ENCODE assay signal across 1 mouse cellular context in genomic region chr11:54973481-54974212, GRCm38 (mm10).
A peak's percentile ranks its signal among the peaks of the same experiment; 100 is the strongest.
TF ChIP-seq lines count a peak whose summit lies in the region.

No protein-coding gene starts in this region.

TF ChIP-seq in CH12.LX, 34 proteins besides CTCF, POLR2A, EP300 and RAD21 (continued from another document):
- peak; percentile 81 for TF ChIP-seq ZNF384 (IDR thresholded peaks at IDR 0.05; ENCODE audit: low read depth, low read length)
- TF ChIP-seq UBTF (IDR thresholded peaks at IDR 0.05; ENCODE audit: low read depth, low read length), result no peak
- TF ChIP-seq RCOR1 (conservative IDR thresholded peaks at IDR 0.05; ENCODE audit: low read depth, low read length), result peak; percentile 83; the same call in 1 of the 2 replicates
- TF ChIP-seq MYC (IDR thresholded peaks at IDR 0.05; ENCODE audit: low read depth, low read length), result peak; percentile 94
- peak; percentile 55 for TF ChIP-seq POLR2AphosphoS2 (IDR thresholded peaks at IDR 0.05; ENCODE audit: low read depth, low read length)
- TF ChIP-seq PAX5 (IDR thresholded peaks at IDR 0.05; ENCODE audit: low read length), result no peak
- peak; percentile 95 for TF ChIP-seq BHLHE40 (IDR thresholded peaks at IDR 0.05; ENCODE audit: low read depth, low read length)
- no peak for TF ChIP-seq CHD1 (IDR thresholded peaks at IDR 0.05; ENCODE audit: low read depth, low read length)
- no peak for TF ChIP-seq E2F4 (IDR thresholded peaks at IDR 0.05; ENCODE audit: insufficient replicate concordance, low read depth, low read length)
- no peak for TF ChIP-seq ZKSCAN1 (IDR thresholded peaks at IDR 0.05; ENCODE audit: borderline replicate concordance, low read depth, low read length)
- TF ChIP-seq ZC3H11A (IDR thresholded peaks at IDR 0.05; ENCODE audit: low read depth, low read length), result no peak
- TF ChIP-seq JUN (IDR thresholded peaks at IDR 0.05; ENCODE audit: insufficient read depth, low read depth, low read length), result no peak
- TF ChIP-seq MXI1 (IDR thresholded peaks at IDR 0.05; ENCODE audit: low read depth, low read length), result peak; percentile 93
- peak; percentile 8; the same call in 1 of the 2 replicates for TF ChIP-seq SMC3 (IDR thresholded peaks at IDR 0.05; ENCODE audit: low read depth, low read length)
- TF ChIP-seq HCFC1 (IDR thresholded peaks at IDR 0.05; ENCODE audit: low read depth, low read length), result peak; percentile 65
- TF ChIP-seq ZMIZ1 (IDR thresholded peaks at IDR 0.05; ENCODE audit: low read depth, low read length), result peak; percentile 63
- TF ChIP-seq USF1 (IDR thresholded peaks at IDR 0.05; ENCODE audit: low read depth, low read length), result no peak
- TF ChIP-seq ETS1 (conservative IDR thresholded peaks at IDR 0.05; ENCODE audit: low read depth, low read length), result peak; percentile 97
- 0 out of 2 replicates have a peak, but pooled peaks have one; percentile 20 for TF ChIP-seq JUND (conservative IDR thresholded peaks at IDR 0.05; ENCODE audit: low read depth, low read length)
- no peak for TF ChIP-seq GABPA (IDR thresholded peaks at IDR 0.05; ENCODE audit: insufficient replicate concordance, low read depth, low read length)
- TF ChIP-seq SIN3A (IDR thresholded peaks at IDR 0.05; ENCODE audit: low read length), result peak; percentile 99
- peak; percentile 76 for TF ChIP-seq NELFE (IDR thresholded peaks at IDR 0.05; ENCODE audit: low read depth, low read length)
- peak; percentile 76 for TF ChIP-seq MAZ (IDR thresholded peaks at IDR 0.05; ENCODE audit: low read depth, low read length)
